Mouse (Mus musculus): ENCODE results near the gene Cdv3.

GRCm38 (mm10) chr9:103366356-103366755 lies 716 bp upstream of the Cdv3 start:
- TF ChIP-seq CTCF (conservative IDR thresholded peaks at IDR 0.05; ENCODE audit: insufficient read depth, insufficient read length, low read depth, low read length), result no peak
- no peak for TF ChIP-seq POLR2A (IDR thresholded peaks at IDR 0.05; ENCODE audit: low read depth, low read length)
